Mouse (Mus musculus) left cerebral cortex, postnatal 25 days (tissue): ENCODE data around the gene Paqr5. TPM values are rescaled to one million over a fixed set of nuclear protein-coding genes. Genes with fewer than 3 reads are reported as not detected.

Source experiments
- DNase-seq, 2 experiments: peaks; one replicate each; pipeline ENCODE4 v3.0.0; 2022; ENCODE audit warnings: low spot score in 2 of 2, mixed read lengths in 1 of 2
- intact Hi-C: fragments of 180-260 bp; cut with DNase I; formaldehyde crosslinking; loops from one replicate; pipeline ENCODE4 v1.15.1; 2025
- total RNA-seq, 2 experiments: library from RNA; stranded (reverse); gene quantifications; 2 replicates each; pipeline ENCODE4 v1.2.3; 2021

Gene Paqr5
- total RNA-seq, 2 experiments from 2014 or later, result 3.9 to 5.0 TPM

GRCm38 (mm10) chr9:62017329-62017728 is 9.3 kb downstream of the Paqr5 start:
- intact Hi-C loops, result no loop called here
- no peak for DNase-seq

GRCm38 (mm10) chr9:62015504-62015903 is 11.2 kb downstream of the Paqr5 start:
- DNase-seq, result no peak
- intact Hi-C loops, result no loop called here

DNA sequence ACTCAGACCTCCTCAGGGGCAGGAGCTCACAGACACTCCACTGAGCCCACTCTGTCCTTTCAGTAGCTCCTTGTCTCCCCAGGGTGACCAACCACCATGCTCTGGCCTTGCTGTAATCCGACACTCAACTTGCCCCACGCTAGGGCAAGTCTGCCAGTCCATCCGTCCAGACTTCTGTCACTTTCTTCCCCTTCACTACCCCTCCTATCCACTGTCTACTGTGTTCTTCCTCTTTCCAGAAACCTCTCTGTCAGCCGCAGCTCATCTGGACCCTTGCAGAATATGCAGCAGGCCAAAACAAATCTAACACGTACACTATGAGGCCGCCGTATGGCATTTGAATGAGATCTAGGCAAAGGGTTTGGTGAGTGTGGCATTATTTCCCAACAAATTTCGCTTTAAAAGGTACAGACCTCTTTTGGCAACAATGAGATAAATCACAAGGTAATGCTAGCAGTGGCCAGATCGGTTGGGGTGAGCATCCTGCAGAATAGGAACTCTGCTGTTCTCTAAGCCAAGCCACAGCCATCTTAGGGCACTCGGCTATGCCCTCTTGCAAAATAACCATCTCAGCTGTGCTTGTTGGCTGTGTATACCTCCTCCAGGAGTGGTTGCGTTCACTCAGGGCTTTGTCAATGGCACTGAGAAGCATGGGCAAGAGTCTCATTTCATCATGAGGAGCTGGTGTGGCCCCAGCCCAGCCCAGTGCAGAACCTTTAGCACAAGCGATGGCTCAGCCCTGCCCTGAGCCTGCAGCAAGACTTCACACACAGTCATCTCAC is 13.1 kb downstream of the Paqr5 start:
- no peak for DNase-seq

GRCm38 (mm10) chr9:62008360-62008759 is 18.3 kb downstream of the Paqr5 start:
- no peak for DNase-seq
- intact Hi-C loops, result no loop called here

More for the DNA sequence above, 13.1 kb downstream of the Paqr5 start:
- intact Hi-C loops, result no loop called here

GRCm38 (mm10) chr9:62007028-62007427 is 19.6 kb downstream of the Paqr5 start:
- intact Hi-C loops, result no loop called here
- no peak for DNase-seq

GRCm38 (mm10) chr9:62003611-62004010 is 23.0 kb downstream of the Paqr5 start:
- intact Hi-C loops, result no loop called here
- no peak for DNase-seq

GRCm38 (mm10) chr9:61999653-62000420 is 26.8 kb downstream of the Paqr5 start:
- intact Hi-C loops, result no loop called here

DNA sequence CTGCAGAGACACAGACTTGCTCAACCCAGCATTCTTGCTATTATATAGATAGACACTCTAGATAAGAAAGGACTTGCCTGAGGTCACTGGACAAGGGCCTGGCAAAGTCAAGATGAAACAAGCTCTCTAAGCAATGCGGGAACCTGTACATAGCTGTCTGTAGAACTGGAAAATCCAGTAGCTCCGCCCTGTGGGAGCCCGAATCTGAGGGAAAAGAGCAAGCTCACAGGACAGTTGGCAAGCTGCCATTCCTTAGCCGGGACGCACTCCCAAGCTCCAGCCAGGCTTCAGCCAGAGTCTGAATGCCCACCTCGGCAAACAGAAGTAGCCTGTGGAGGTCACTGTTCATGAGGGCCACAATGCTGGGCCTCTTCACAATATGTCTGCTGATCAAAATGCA is 28.8 kb downstream of the Paqr5 start:
- intact Hi-C loops, result no loop called here

More at GRCm38 (mm10) chr9:61999653-62000420, 26.8 kb downstream of the Paqr5 start:
- DNase-seq, result no peak

GRCm38 (mm10) chr9:61991158-61991557 is 35.5 kb downstream of the Paqr5 start:
- no peak for DNase-seq
- intact Hi-C loops, result no loop called here

More for the DNA sequence above, 28.8 kb downstream of the Paqr5 start:
- no peak for DNase-seq

GRCm38 (mm10) chr9:61990738-61991137 is 35.9 kb downstream of the Paqr5 start:
- intact Hi-C loops, result no loop called here
- DNase-seq, result no peak

GRCm38 (mm10) chr9:61986055-61986454 is 40.6 kb downstream of the Paqr5 start:
- no peak for DNase-seq
- intact Hi-C loops, result no loop called here

DNA sequence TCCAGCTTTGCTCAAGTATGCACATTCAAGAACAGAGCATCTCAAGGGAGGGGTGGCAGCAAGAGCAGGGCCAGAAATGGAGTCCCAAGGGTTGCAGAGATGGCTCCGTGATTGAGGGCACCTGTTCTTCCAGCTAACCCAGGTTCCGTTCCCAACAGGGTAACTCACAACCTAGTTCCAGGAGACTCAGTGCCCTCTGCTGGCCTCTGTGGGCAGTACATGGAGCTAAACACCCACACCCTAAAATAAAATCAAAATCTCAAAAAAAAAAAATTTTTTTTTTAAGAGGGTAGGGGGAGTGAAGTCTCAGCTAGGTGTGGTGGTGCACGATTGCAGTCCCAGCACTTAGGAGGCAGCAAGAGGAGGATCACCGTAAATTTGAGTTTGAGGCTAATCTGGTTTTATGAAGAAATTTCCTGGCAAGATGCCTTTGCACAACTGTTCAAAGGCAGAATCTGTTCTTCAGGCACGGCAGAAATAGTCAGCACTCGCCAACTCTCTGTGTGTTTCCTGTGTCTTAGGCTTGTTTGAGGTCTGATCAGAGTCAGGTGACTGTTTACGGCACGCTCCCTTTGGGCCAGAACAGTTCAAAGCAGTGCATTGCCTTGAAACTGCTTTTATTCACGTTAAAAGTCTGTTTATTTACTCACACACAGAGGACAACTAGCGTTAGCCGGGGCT is 41.3 kb downstream of the Paqr5 start:
- intact Hi-C loops, result no loop called here
- DNase-seq, result peak; percentile 52 to 54

DNA sequence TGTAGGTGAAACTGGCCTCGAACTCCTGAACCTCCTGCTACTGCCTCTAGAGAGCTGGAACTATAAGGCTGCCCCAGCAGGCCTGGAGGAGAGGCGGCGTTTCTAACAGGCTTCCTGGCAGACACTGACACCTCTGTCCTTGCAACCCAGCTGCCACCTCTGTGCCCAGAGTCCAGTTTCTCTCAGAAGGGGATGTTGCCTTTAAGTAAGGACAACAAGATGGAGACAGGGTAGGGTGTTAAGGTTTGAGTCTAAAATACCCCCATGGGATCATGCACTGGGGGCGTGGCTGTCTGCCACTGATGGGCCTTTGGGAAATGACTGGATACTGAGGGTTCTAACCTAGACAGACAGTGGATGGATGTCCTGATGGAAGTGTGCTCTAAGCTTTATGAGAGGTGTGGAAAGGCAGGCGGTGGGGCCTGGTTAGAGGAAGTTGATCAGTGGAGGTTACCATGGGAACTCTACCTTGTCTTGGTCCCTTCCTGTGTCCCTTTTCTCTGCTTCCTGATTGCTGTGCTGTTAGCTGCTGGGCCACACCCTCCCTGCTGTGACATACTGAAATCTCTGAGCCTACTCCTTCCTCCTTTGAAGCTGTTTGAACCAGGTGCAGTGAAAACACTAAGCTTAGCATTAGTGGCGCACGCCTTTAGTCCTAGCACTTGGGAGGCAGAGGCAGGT is 43.6 kb downstream of the Paqr5 start:
- intact Hi-C loops, result no loop called here
- DNase-seq, result no peak

GRCm38 (mm10) chr9:61981876-61982275 is 44.8 kb downstream of the Paqr5 start:
- intact Hi-C loops, result no loop called here
- DNase-seq, result no peak

DNA sequence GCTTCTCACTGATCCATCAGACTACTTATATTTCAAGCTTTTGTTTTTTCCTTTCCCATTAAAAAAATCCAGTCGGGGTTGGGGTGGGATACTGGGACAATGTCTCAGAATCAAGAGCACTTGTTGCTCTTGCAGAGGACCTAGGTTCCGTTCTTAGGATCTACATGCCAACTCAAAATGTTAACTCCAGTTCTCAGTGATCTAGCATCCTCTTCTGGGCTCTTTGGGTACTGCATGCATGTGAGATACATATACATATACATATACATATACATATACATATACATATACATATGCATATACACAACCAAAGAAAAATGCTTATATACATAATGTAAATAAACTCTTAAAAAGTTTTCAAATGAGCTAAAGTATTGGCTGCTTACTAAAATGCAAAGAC is 46.7 kb downstream of the Paqr5 start:
- intact Hi-C loops, result no loop called here
- no peak for DNase-seq

GRCm38 (mm10) chr9:61977258-61977945 is 49.3 kb downstream of the Paqr5 start:
- intact Hi-C loops, result no loop called here
- no peak for DNase-seq

GRCm38 (mm10) chr9:61972031-61972430 is 54.6 kb downstream of the Paqr5 start:
- intact Hi-C loops, result no loop called here
- no peak for DNase-seq

- intact Hi-C loops, result no loop called here
- DNase-seq, result no peak
Observed at GRCm38 (mm10) chr9:61971045-61971444, 55.6 kb downstream of the Paqr5 start.

GRCm38 (mm10) chr9:61967357-61967756 is 59.3 kb downstream of the Paqr5 start:
- peak; percentile 35 to 64 for DNase-seq
- intact Hi-C loops, result no loop called here
